Mouse (Mus musculus): ENCODE data around the gene Adat2. TPM values are rescaled to one million over a fixed set of nuclear protein-coding genes. Genes with fewer than 3 reads are reported as not detected.
A peak's percentile ranks its signal among the peaks of the same experiment; 100 is the strongest.

Adat2 gene
- polyA plus RNA-seq, 1 experiment from 2014 or later, result 2.2 TPM

GRCm38 (mm10) chr10:13564364-13565079 is 11.8 kb downstream of the Adat2 start:
- 25% methylated on average over 24 of the region's 24 CpGs for WGBS
- ATAC-seq (ENCODE audit: insufficient number of reproducible peaks, low FRiP score), result no peak
- no peaks in the 10 kb centered on the region for H3K9me3 ChIP-seq (replicated peaks)
- no peak overlapping the region for H3K27ac ChIP-seq (ENCODE audit: poor library complexity, severe bottlenecking)
- no peak overlapping the region for H3K9ac ChIP-seq
- peaks cover 37% of the 10 kb centered on the region for H3K36me3 ChIP-seq
- H3K4me2 ChIP-seq, result peak overlapping the region; percentile 70
- H3K4me3 ChIP-seq, result peak overlapping the region; percentile 41
- H3K4me1 ChIP-seq (replicated peaks), result peaks cover 6% of the 10 kb centered on the region; the same call in 1 of the 2 replicates
- no peaks in the 10 kb centered on the region for H3K27me3 ChIP-seq (replicated peaks)

GRCm38 (mm10) chr10:13565080-13565448 is 12.4 kb downstream of the Adat2 start:
- Histone ChIP-seq H3K9me3 (replicated peaks) (no peaks in the 10 kb centered on the region), H3K4me3 (peak overlapping the region; percentile 41), H3K9ac (no peak overlapping the region), H3K4me1 (replicated peaks) (peaks cover 7% of the 10 kb centered on the region; the same call in 1 of the 2 replicates), H3K4me2 (peak overlapping the region; percentile 70), H3K27ac (ENCODE audit: poor library complexity, severe bottlenecking) (no peak overlapping the region), H3K36me3 (peaks cover 34% of the 10 kb centered on the region), H3K27me3 (replicated peaks) (no peaks in the 10 kb centered on the region)
- WGBS, result 56% methylated on average over 8 of the region's 8 CpGs
- ATAC-seq (ENCODE audit: insufficient number of reproducible peaks, low FRiP score), result no peak

- H3K4me1 ChIP-seq (replicated peaks), result peaks cover 9% of the 10 kb centered on the region; the same call in 1 of the 2 replicates
- H3K4me2 ChIP-seq, result no peak overlapping the region
- peaks cover 23% of the 10 kb centered on the region for H3K36me3 ChIP-seq
- WGBS, result 54% methylated on average over 13 of the region's 13 CpGs
- no peaks in the 10 kb centered on the region for H3K27me3 ChIP-seq (replicated peaks)
- no peak overlapping the region for H3K27ac ChIP-seq (ENCODE audit: poor library complexity, severe bottlenecking)
- ATAC-seq (ENCODE audit: insufficient number of reproducible peaks, low FRiP score), result no peak
- H3K9me3 ChIP-seq (replicated peaks), result no peaks in the 10 kb centered on the region
- H3K9ac ChIP-seq, result no peak overlapping the region
- H3K4me3 ChIP-seq, result no peak overlapping the region
Measured at GRCm38 (mm10) chr10:13566393-13566792, 13.7 kb downstream of the Adat2 start.

- Histone ChIP-seq H3K36me3 (no peaks in the 10 kb centered on the region), H3K27ac (ENCODE audit: poor library complexity, severe bottlenecking) (no peak overlapping the region), H3K4me1 (replicated peaks) (peaks cover 6% of the 10 kb centered on the region; the same call in 1 of the 2 replicates), H3K9ac (no peak overlapping the region), H3K9me3 (replicated peaks) (no peaks in the 10 kb centered on the region), H3K4me2 (no peak overlapping the region), H3K4me3 (no peak overlapping the region), H3K27me3 (replicated peaks) (no peaks in the 10 kb centered on the region)
- no peak for ATAC-seq (ENCODE audit: insufficient number of reproducible peaks, low FRiP score)
- WGBS, result 44% methylated on average over 7 of the region's 7 CpGs
Measured at GRCm38 (mm10) chr10:13569818-13570217, 17.1 kb downstream of the Adat2 start.

DNA sequence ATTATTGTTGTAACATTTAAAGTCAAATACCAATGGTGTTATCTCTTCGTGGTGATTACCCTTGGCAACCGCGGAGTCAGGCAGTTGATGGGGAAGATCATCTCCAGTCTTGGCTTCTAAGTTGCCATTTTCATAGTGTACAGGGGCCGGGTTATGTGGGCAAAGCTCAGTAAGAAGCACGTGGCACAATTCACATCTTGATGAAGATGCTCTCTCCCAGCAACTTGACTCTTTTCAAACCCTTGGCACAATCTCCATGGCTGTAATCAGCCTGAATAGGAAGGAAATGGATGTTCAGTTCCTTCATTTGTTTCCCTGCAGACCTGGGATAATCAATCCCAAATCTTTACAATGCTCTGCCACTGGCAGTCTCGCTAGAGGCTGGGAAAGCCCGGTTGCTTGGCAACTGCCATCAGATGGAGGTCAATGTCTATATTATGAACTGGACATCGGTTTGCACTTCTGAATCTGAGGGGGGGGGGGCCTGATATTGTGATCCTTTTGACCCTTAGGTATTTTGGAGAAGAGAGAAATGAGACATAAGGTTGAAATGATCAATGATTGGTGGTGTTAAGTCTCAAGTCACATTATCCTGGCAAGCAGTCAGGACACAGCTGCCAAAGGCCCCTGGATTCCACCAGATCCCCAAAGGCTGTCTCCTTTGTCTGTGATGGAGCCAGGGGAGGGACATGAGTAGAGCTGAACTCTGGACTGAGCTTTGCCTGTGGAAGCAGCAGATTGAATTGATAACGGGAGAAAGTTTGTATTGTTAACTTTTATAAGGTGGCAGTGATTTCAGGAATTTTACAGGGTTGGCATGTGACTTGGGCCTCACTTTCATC is 18.2 kb downstream of the Adat2 start:
- WGBS, result 72% methylated on average over 9 of the region's 9 CpGs
- Histone ChIP-seq H3K27me3 (replicated peaks) (no peaks in the 10 kb centered on the region), H3K27ac (ENCODE audit: poor library complexity, severe bottlenecking) (no peak overlapping the region), H3K9ac (no peak overlapping the region), H3K4me2 (no peak overlapping the region), H3K9me3 (replicated peaks) (no peaks in the 10 kb centered on the region), H3K36me3 (no peaks in the 10 kb centered on the region), H3K4me1 (replicated peaks) (0 out of 2 replicates have a peak, but pooled peaks cover 3% of the 10 kb centered on the region), H3K4me3 (no peak overlapping the region)
- no peak for ATAC-seq (ENCODE audit: insufficient number of reproducible peaks, low FRiP score)

DNA sequence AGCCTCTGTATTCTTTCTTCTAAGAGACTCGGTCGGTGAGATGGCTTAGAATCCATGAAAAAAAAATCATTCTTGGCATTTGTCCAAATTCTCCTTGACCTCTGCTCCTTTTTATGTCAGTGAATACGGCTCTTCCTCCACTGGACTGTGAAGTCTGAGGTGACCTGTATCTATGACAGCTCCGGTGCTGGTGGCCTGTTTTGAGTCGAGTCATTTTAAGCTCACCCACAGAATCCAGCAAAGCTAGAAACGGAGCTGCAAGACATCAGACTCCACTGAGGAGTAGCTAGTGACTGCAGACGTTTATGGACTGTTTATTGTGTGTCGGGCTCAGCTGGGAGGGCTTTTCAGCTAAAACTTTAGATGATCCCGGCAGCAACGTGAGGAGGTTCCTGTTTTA is 19.3 kb downstream of the Adat2 start:
- WGBS, result 48% methylated on average over 10 of the region's 10 CpGs
- Histone ChIP-seq H3K9me3 (replicated peaks) (no peaks in the 10 kb centered on the region), H3K27ac (ENCODE audit: poor library complexity, severe bottlenecking) (no peak overlapping the region), H3K36me3 (no peaks in the 10 kb centered on the region), H3K4me1 (replicated peaks) (0 out of 2 replicates have a peak, but pooled peaks cover 3% of the 10 kb centered on the region), H3K4me3 (no peak overlapping the region), H3K4me2 (no peak overlapping the region), H3K9ac (no peak overlapping the region), H3K27me3 (replicated peaks) (no peaks in the 10 kb centered on the region)
- no peak for ATAC-seq (ENCODE audit: insufficient number of reproducible peaks, low FRiP score)

DNA sequence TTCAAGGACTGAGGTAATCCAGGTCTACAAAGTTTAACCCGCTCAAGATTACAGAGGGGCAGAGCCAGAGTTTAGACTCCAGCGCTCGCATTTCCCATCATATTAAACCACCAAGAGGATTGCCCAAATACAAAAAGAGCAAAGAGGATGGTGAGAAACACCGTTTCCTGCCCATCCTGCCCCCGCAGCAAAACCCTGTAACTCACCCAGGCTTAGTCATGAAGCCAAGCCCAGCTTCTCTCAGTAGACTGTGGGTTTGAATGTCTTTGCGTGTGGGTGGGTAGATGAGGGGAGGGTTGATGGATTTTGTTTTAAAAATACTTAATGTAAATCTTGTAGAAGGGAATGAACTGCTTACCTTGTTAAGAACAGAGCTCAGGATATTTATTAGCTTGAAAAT is 19.7 kb downstream of the Adat2 start:
- Histone ChIP-seq H3K9me3 (replicated peaks) (no peaks in the 10 kb centered on the region), H3K9ac (no peak overlapping the region), H3K4me2 (no peak overlapping the region), H3K27me3 (replicated peaks) (no peaks in the 10 kb centered on the region), H3K4me1 (replicated peaks) (0 out of 2 replicates have a peak, but pooled peaks cover 3% of the 10 kb centered on the region), H3K4me3 (no peak overlapping the region), H3K27ac (ENCODE audit: poor library complexity, severe bottlenecking) (no peak overlapping the region), H3K36me3 (no peaks in the 10 kb centered on the region)
- WGBS, result 84% methylated on average over 6 of the region's 6 CpGs
- no peak for ATAC-seq (ENCODE audit: insufficient number of reproducible peaks, low FRiP score)

DNA sequence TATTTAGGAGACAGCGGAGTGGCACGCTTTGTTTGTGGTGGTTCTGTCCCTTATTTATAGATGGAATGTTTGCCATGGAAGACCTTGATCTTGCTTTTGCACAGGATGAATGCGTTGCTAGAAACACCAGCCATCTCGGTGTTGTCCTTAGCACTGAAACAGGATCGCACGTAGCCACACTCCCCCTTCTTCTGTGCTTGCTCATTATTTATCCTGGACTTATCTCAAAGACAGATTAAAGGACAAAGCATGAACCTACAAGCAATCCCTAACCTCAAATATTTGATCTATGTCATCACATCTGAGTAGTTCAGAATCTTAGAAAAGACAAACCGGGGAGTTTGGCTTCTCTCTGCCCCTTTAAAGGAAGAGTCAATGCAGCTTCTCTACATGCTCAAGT is 24.4 kb downstream of the Adat2 start:
- Histone ChIP-seq H3K9ac (no peak overlapping the region), H3K9me3 (replicated peaks) (no peaks in the 10 kb centered on the region), H3K27me3 (replicated peaks) (no peaks in the 10 kb centered on the region), H3K4me3 (no peak overlapping the region), H3K27ac (ENCODE audit: poor library complexity, severe bottlenecking) (no peak overlapping the region), H3K4me1 (replicated peaks) (no peaks in the 10 kb centered on the region), H3K4me2 (no peak overlapping the region), H3K36me3 (no peaks in the 10 kb centered on the region)
- ATAC-seq (ENCODE audit: insufficient number of reproducible peaks, low FRiP score), result no peak
- WGBS, result 75% methylated on average over 7 of the region's 7 CpGs

DNA sequence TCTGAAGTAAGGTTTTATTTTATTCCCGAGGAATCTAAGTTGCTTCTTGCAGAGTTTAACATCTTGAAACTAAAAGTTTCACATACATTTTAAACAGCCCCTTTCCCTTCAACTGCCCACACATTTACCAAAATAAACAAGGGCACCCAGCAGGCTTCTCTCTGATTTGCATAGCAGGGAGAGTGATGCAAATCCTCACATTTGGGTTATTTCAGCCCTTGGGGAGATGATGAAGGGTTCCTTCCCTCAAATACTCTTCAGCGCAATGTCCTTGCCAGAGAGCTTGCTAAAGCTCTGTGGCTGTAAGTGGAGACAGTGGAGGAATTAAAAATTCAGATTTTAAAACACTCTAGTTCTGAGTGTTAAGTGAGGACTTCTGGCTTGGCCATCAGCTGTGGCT is 35.2 kb downstream of the Adat2 start:
- WGBS, result 67% methylated on average over 2 of the region's 2 CpGs
- Histone ChIP-seq H3K9ac (no peak overlapping the region), H3K36me3 (no peaks in the 10 kb centered on the region), H3K4me1 (replicated peaks) (no peaks in the 10 kb centered on the region), H3K4me3 (no peak overlapping the region), H3K4me2 (no peak overlapping the region), H3K27ac (ENCODE audit: poor library complexity, severe bottlenecking) (no peak overlapping the region), H3K27me3 (replicated peaks) (no peaks in the 10 kb centered on the region), H3K9me3 (replicated peaks) (0 out of 2 replicates have a peak, but pooled peaks cover 6% of the 10 kb centered on the region)
- no peak for ATAC-seq (ENCODE audit: insufficient number of reproducible peaks, low FRiP score)

DNA sequence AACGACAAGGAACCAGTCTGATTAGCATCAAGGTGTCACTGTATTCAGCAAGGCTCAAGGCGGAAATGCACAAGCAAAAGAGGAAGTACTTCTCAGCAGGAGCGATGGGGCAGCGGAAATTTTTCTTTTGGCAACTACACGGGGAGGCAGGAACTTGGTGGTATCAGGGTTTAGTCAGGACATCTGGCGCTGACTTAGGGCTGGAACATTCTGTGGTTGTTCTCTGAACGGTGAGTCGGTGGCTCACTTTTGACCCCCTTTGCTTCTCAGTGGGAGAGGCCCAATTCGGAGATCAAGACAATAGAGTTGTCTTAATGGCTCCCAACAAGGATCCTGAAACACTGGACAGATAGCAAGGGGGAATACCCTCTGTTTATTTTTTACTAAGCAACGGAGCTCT is 39.5 kb downstream of the Adat2 start:
- H3K9me3 ChIP-seq (replicated peaks), result 0 out of 2 replicates have a peak, but pooled peaks cover 6% of the 10 kb centered on the region
- no peaks in the 10 kb centered on the region for H3K4me1 ChIP-seq (replicated peaks)
- H3K36me3 ChIP-seq, result no peaks in the 10 kb centered on the region
- H3K9ac ChIP-seq, result no peak overlapping the region
- no peak overlapping the region for H3K27ac ChIP-seq (ENCODE audit: poor library complexity, severe bottlenecking)
- WGBS, result 86% methylated on average over 10 of the region's 10 CpGs
- no peak overlapping the region for H3K4me3 ChIP-seq
- H3K4me2 ChIP-seq, result no peak overlapping the region
- no peak for ATAC-seq (ENCODE audit: insufficient number of reproducible peaks, low FRiP score)
- H3K27me3 ChIP-seq (replicated peaks), result no peaks in the 10 kb centered on the region

GRCm38 (mm10) chr10:13593529-13593928 is 40.8 kb downstream of the Adat2 start:
- H3K4me2 ChIP-seq, result no peak overlapping the region
- no peaks in the 10 kb centered on the region for H3K27me3 ChIP-seq (replicated peaks)
- H3K9me3 ChIP-seq (replicated peaks), result 0 out of 2 replicates have a peak, but pooled peaks cover 6% of the 10 kb centered on the region
- ATAC-seq (ENCODE audit: insufficient number of reproducible peaks, low FRiP score), result no peak
- no peak overlapping the region for H3K27ac ChIP-seq (ENCODE audit: poor library complexity, severe bottlenecking)
- WGBS, result 80% methylated on average over 3 of the region's 3 CpGs
- no peaks in the 10 kb centered on the region for H3K36me3 ChIP-seq
- H3K9ac ChIP-seq, result no peak overlapping the region
- no peaks in the 10 kb centered on the region for H3K4me1 ChIP-seq (replicated peaks)
- no peak overlapping the region for H3K4me3 ChIP-seq
